Comparison of ENCODE assay signal across 8 mouse cellular contexts in the genomic region with DNA sequence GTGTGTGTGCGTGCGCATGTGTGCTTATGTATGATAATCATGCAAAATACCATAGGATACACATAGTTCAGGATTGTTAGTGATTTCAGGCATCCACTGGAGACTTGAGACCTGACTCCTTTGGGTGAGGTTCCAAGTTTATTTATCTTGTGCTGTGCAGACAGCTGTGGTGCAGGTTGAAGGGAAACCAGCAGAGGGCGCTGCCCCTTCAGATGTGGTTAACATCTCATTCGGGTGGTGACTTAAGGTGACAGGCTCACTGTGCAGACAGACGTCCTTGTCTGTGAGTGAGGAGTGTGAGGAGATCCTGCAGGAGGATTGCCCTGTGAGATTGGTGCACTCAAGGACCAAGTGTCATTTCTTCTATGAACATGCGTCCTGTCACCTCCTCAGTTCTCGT.
DNase-seq lines count a peak whose midpoint lies in the region; ATAC-seq and TF ChIP-seq lines count a peak whose summit lies in the region.
"Not testable (repeated sequence)": the region's sequence is repeated elsewhere in the genome, so short reads cannot be mapped to it uniquely, and the experiment has no call there.

No protein-coding gene starts in this region.

- not testable (repeated sequence) for H3K79me2 ChIP-seq in CH12.LX (replicated peaks; ENCODE audit: control insufficient read depth, extremely low read depth, insufficient read depth, poor library complexity, severe bottlenecking)

- H3K4me1 ChIP-seq in CH12.LX (ENCODE audit: control insufficient read depth in 1 of 2, insufficient read depth in 2 of 2); hindbrain, postnatal 0 days (ENCODE audit: insufficient read depth, low read length); midbrain, embryonic 10.5 days; testis, adult 2 months (ENCODE audit: control insufficient read depth, insufficient read depth, low read length): not testable (repeated sequence)

- H3K4me2 ChIP-seq in CH12.LX (ENCODE audit: insufficient read depth, low read depth, poor library complexity, severe bottlenecking); hindbrain, postnatal 0 days (ENCODE audit: low read depth, low read length): not testable (repeated sequence)

- not testable (repeated sequence) for H3K27ac ChIP-seq in CH12.LX (ENCODE audit: insufficient read depth, low read depth); hindbrain, postnatal 0 days; midbrain, embryonic 10.5 days (replicated peaks); testis, adult 2 months (ENCODE audit: control insufficient read depth, insufficient read depth, low read depth, low read length)

- H3K36me3 ChIP-seq in CH12.LX (replicated peaks in 1 of 2; ENCODE audit: control insufficient read depth in 1 of 2, insufficient read depth in 1 of 2, low read length in 1 of 2); hindbrain, postnatal 0 days (ENCODE audit: insufficient read depth, low read length); midbrain, embryonic 10.5 days; testis, adult 2 months (ENCODE audit: control insufficient read depth, insufficient read depth, low read length): not testable (repeated sequence)

- dilution Hi-C loops in CH12.LX (cut with MboI; ENCODE audit: extremely low pct_ligation_motif_present, extremely low pct_unique_long_range_greater_than_20kb, low sequenced_read_pairs), result not testable (repeated sequence)

- ATAC-seq in hindbrain, postnatal 0 days, result not testable (repeated sequence)

- DNase-seq in CH12.LX (ENCODE audit: extremely low read depth) (peak; percentile 15), liver (peak; percentile 17)
- peak; percentile 51 for DNase-seq in T-cell, adult 2 months (ENCODE audit: low spot score)
- peak; percentile 15 for DNase-seq in embryo, embryonic 10 days (ENCODE audit: low spot score)
- DNase-seq in hindbrain, postnatal 0 days (ENCODE audit: low spot score), result not testable (repeated sequence)
- peak; percentile 14 for DNase-seq in midbrain, embryonic 10.5 days (ENCODE audit: low spot score)
- peak; percentile 85 for DNase-seq in thymus, postnatal 4 days

- not testable (repeated sequence) for H3K9ac ChIP-seq in CH12.LX (ENCODE audit: insufficient read depth, low read depth); hindbrain, postnatal 0 days (replicated peaks; ENCODE audit: low read length)

- not testable (repeated sequence) for H3K4me3 ChIP-seq in CH12.LX (replicated peaks in 1 of 3; ENCODE audit: low read depth in 2 of 3, low read length in 2 of 3, poor library complexity in 1 of 3); hindbrain, postnatal 0 days (ENCODE audit: low read length); midbrain, embryonic 10.5 days; testis, adult 2 months (ENCODE audit: control insufficient read depth, low read depth, low read length)

- H3K9me3 ChIP-seq in CH12.LX (replicated peaks; ENCODE audit: low read length); hindbrain, postnatal 0 days (ENCODE audit: low read length); midbrain, embryonic 10.5 days (replicated peaks): not testable (repeated sequence)

- not testable (repeated sequence) for TF ChIP-seq EP300 in CH12.LX (IDR thresholded peaks at IDR 0.05; ENCODE audit: low read length)

- 59% methylated on average over 7 of the region's 7 CpGs for WGBS in hindbrain, postnatal 0 days
- 60% methylated on average over 7 of the region's 7 CpGs for WGBS in midbrain, embryonic 10.5 days

- not testable (repeated sequence) for H3K27me3 ChIP-seq in CH12.LX (replicated peaks); hindbrain, postnatal 0 days (ENCODE audit: insufficient read depth, low read length); midbrain, embryonic 10.5 days (ENCODE audit: low read depth, poor library complexity, severe bottlenecking); testis, adult 2 months (ENCODE audit: control insufficient read depth, insufficient read depth, low read length)

- TF ChIP-seq CTCF in CH12.LX (conservative IDR thresholded peaks at IDR 0.05 in 1 of 2, IDR thresholded peaks at IDR 0.05 in 1 of 2; ENCODE audit: low read depth in 2 of 2, low read length in 2 of 2), result peak; percentile 42 to 63; a peak in 3 of 4 replicates
- TF ChIP-seq CTCF in hindbrain, postnatal 0 days (IDR thresholded peaks at IDR 0.05; ENCODE audit: low read depth), result peak; percentile 31; the same call in 1 of the 2 replicates
- peak; percentile 54; the same call in 1 of the 2 replicates for TF ChIP-seq CTCF in testis, adult 2 months (IDR thresholded peaks at IDR 0.05; ENCODE audit: control insufficient read depth, insufficient read depth, insufficient replicate concordance, low read depth, low read length)

- in situ Hi-C loops in CH12.LX (cut with MboI; ENCODE audit: low pct_ligation_motif_present, low pct_unique_long_range_greater_than_20kb, low sequenced_read_pairs), result not testable (repeated sequence)

- TF ChIP-seq RAD21 in CH12.LX (IDR thresholded peaks at IDR 0.05; ENCODE audit: low read depth, low read length), result not testable (repeated sequence)

- TF ChIP-seq POLR2A in CH12.LX (IDR thresholded peaks at IDR 0.05; ENCODE audit: low read depth, low read length); testis, adult 2 months (IDR thresholded peaks at IDR 0.05; ENCODE audit: control insufficient read depth, low read depth, low read length): not testable (repeated sequence)
